In the genomic region with DNA sequence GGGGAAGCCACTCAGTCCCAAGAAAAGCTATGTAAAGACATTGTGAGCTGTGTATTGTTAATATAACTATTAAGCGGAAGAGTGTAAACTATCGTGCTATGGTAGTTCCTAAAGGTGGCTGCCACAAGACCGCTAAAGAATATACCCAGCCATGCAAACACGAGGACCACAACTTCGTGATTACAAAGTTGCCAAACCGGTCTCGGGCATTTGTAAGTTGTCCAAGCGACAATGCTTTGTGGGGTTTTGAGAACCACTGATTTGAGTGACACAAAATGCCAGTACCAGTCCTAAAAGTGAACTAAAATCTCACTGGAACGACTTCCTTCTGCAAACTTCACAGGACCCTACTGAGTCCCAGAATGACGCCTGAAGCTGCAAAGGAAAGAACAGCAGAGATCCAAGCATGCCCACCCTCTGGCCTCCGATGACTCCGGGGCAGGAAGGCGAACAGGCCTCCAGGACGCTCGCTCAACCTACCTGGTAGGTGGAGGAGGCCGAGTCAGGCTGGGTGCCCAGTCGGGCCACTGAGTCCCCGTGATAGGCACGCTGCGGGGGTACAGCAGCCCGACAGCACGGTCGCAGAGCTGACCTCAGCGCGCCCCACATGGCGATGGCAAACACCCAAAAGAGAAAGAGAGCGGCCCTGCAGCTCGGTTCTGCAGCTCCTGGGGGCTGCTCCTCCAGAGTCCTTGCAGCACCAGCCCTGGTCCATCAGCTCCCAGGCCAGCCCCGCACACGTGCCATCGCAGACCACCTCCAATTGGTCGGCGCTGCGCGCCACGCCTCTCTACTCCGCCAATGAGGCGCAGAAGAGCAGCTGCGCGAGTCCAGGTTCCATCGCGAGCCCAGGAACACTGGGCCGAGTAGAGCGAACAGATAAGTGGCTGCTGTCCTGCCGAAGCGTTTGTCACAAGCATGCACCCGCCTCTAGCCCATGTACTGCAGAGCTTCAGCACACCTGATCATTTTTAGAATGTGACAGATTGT, we compare ENCODE assay signal across 1 mouse cellular context.
TF ChIP-seq lines count a peak whose summit lies in the region.

A gene (minus strand): TSS at position 734 of the 990 bp plus-strand sequence.

TF ChIP-seq in CH12.LX, 34 proteins besides CTCF, POLR2A, EP300 and RAD21 (continued from another document):
- TF ChIP-seq MAZ (IDR thresholded peaks at IDR 0.05; ENCODE audit: low read depth, low read length) (peak; percentile 20; the same call in 1 of the 2 replicates), ETS1 (conservative IDR thresholded peaks at IDR 0.05; ENCODE audit: low read depth, low read length) (0 out of 2 replicates have a peak, but pooled peaks have one; percentile 11), TBP (conservative IDR thresholded peaks at IDR 0.05; ENCODE audit: low read depth, low read length) (peak; percentile 82), USF2 (conservative IDR thresholded peaks at IDR 0.05; ENCODE audit: low read depth, low read length) (peak; percentile 89), MEF2A (IDR thresholded peaks at IDR 0.05; ENCODE audit: borderline replicate concordance, low read depth, low read length) (peak; percentile 13; the same call in 1 of the 2 replicates), GABPA (IDR thresholded peaks at IDR 0.05; ENCODE audit: insufficient replicate concordance, low read depth, low read length) (no peak), POLR2AphosphoS2 (IDR thresholded peaks at IDR 0.05; ENCODE audit: low read depth, low read length) (peak; percentile 84; the same call in 1 of the 2 replicates), CHD2 (IDR thresholded peaks at IDR 0.05; ENCODE audit: low read length) (peak; percentile 95), JUND (conservative IDR thresholded peaks at IDR 0.05; ENCODE audit: low read depth, low read length) (no peak), BHLHE40 (IDR thresholded peaks at IDR 0.05; ENCODE audit: low read depth, low read length) (peak; percentile 88), NRF1 (IDR thresholded peaks at IDR 0.05; ENCODE audit: low read depth, low read length) (peak; percentile 76), IRF4 (IDR thresholded peaks at IDR 0.05; ENCODE audit: low read depth, low read length) (peak; percentile 47; the same call in 1 of the 2 replicates), MAX (IDR thresholded peaks at IDR 0.05; ENCODE audit: low read length) (peak; percentile 97)
